Mouse (Mus musculus): ENCODE data around the gene B4galnt4. TPM values are rescaled to one million over a fixed set of nuclear protein-coding genes. Genes with fewer than 3 reads are reported as not detected.

B4galnt4 gene
- total and polyA plus RNA-seq, 2 experiments from 2014 or later = 41.8 to 124 TPM

DNA sequence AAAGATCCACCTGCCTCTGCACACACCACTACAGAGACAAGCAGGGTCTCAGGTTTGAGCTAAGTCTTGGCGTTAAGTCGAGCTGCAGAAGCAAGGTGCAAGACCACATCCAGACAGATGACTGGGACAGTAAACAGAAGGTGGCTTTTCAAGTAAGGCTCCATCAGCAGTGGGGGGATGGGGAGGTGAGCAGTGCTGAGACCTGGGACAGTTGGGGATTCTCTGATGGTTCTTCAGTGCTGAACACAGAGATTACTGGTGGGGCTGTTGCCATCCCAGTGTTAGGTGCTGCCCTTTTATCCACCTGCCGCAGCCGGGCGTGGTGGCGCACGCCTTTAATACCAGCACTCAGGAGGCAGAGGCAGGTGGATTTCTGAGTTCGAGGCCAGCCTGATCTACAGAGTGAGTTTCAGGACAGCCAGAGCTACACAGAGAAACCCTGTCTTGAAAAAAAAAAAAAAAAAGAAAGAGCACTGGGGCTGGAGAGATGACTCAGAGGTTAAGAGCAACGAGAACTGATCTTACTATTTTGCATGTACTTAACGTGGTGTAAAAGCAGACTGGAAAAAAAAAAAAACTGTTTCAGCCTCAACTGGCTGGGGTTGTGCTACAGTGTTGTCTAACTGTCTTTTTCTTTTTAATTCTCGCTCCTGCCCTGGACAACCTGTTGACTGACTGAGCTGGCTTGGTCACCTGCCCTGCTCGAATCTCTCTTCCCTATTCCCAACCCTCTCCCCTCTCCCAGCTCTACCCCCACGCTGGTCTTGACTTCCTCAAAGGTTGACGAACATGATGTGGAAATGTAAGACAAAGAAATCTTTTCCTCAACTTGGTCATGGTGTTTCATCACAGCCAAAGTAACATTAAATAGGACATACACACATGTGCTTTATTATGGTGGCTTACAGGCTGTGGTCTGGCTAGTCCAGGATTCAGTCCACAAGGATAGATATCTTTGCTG, 39.1 kb upstream of the B4galnt4 start:
- DNase-seq (ENCODE audit: low spot score) (no peak), ATAC-seq (no peak)
- WGBS = 88% methylated on average over 14 of the region's 14 CpGs
- no peak for TF ChIP-seq CTCF (IDR thresholded peaks at IDR 0.05; ENCODE audit: low read depth)
- no peak overlapping the region for H3K9ac ChIP-seq (replicated peaks; ENCODE audit: low read length)
- H3K4me1 ChIP-seq (ENCODE audit: insufficient read depth, low read length) = peaks cover 10% of the 10 kb centered on the region; the same call in 1 of the 2 replicates
- no peak overlapping the region for H3K27ac ChIP-seq
- no peaks in the 10 kb centered on the region for H3K36me3 ChIP-seq (ENCODE audit: insufficient read depth, low read length)
- H3K4me3 ChIP-seq (ENCODE audit: low read length) = no peak overlapping the region
- H3K27me3 ChIP-seq (ENCODE audit: insufficient read depth, low read length) = no peaks in the 10 kb centered on the region
- H3K4me2 ChIP-seq (ENCODE audit: low read depth, low read length) = no peak overlapping the region
- H3K9me3 ChIP-seq (ENCODE audit: low read length) = no peaks in the 10 kb centered on the region

- H3K36me3 ChIP-seq (ENCODE audit: insufficient read depth, low read length) = no peaks in the 10 kb centered on the region
- peaks cover 10% of the 10 kb centered on the region; the same call in 1 of the 2 replicates for H3K4me1 ChIP-seq (ENCODE audit: insufficient read depth, low read length)
- 14% methylated on average over 5 of the region's 6 CpGs for WGBS
- ATAC-seq (peak; percentile 74), DNase-seq (ENCODE audit: low spot score) (peak; percentile 56)
- no peaks in the 10 kb centered on the region for H3K27me3 ChIP-seq (ENCODE audit: insufficient read depth, low read length)
- H3K9me3 ChIP-seq (ENCODE audit: low read length) = no peaks in the 10 kb centered on the region
- H3K4me2 ChIP-seq (ENCODE audit: low read depth, low read length) = no peak overlapping the region
- no peak overlapping the region for H3K9ac ChIP-seq (replicated peaks; ENCODE audit: low read length)
- no peak for TF ChIP-seq CTCF (IDR thresholded peaks at IDR 0.05; ENCODE audit: low read depth)
- H3K27ac ChIP-seq = peak overlapping the region; percentile 72
- H3K4me3 ChIP-seq (ENCODE audit: low read length) = no peak overlapping the region
Observed at GRCm38 (mm10) chr7:141024865-141025838, 35.8 kb upstream of the B4galnt4 start.

- peak overlapping the region; percentile 64; the same call in 1 of the 2 replicates for H3K27ac ChIP-seq
- H3K9me3 ChIP-seq (ENCODE audit: low read length) = no peaks in the 10 kb centered on the region
- no peak overlapping the region for H3K9ac ChIP-seq (replicated peaks; ENCODE audit: low read length)
- DNase-seq (ENCODE audit: low spot score) = peak; percentile 29
- ATAC-seq = no peak
- no peaks in the 10 kb centered on the region for H3K27me3 ChIP-seq (ENCODE audit: insufficient read depth, low read length)
- TF ChIP-seq CTCF (IDR thresholded peaks at IDR 0.05; ENCODE audit: low read depth) = no peak
- H3K4me1 ChIP-seq (ENCODE audit: insufficient read depth, low read length) = peaks cover 10% of the 10 kb centered on the region; the same call in 1 of the 2 replicates
- WGBS = 21% methylated on average over 6 of the region's 6 CpGs
- no peak overlapping the region for H3K4me2 ChIP-seq (ENCODE audit: low read depth, low read length)
- H3K36me3 ChIP-seq (ENCODE audit: insufficient read depth, low read length) = no peaks in the 10 kb centered on the region
- H3K4me3 ChIP-seq (ENCODE audit: low read length) = no peak overlapping the region
Observed at GRCm38 (mm10) chr7:141026097-141026739, 34.7 kb upstream of the B4galnt4 start.

- no peak overlapping the region for H3K4me2 ChIP-seq (ENCODE audit: low read depth, low read length)
- peaks cover 10% of the 10 kb centered on the region; the same call in 1 of the 2 replicates for H3K4me1 ChIP-seq (ENCODE audit: insufficient read depth, low read length)
- WGBS = 40% methylated on average over 5 of the region's 5 CpGs
- ATAC-seq (no peak), DNase-seq (ENCODE audit: low spot score) (peak; percentile 4)
- no peaks in the 10 kb centered on the region for H3K36me3 ChIP-seq (ENCODE audit: insufficient read depth, low read length)
- no peak overlapping the region for H3K4me3 ChIP-seq (ENCODE audit: low read length)
- no peaks in the 10 kb centered on the region for H3K27me3 ChIP-seq (ENCODE audit: insufficient read depth, low read length)
- no peak overlapping the region for H3K9ac ChIP-seq (replicated peaks; ENCODE audit: low read length)
- TF ChIP-seq CTCF (IDR thresholded peaks at IDR 0.05; ENCODE audit: low read depth) = no peak
- peak overlapping the region; percentile 64 for H3K27ac ChIP-seq
- H3K9me3 ChIP-seq (ENCODE audit: low read length) = no peaks in the 10 kb centered on the region
Observed at GRCm38 (mm10) chr7:141026740-141027098, 34.2 kb upstream of the B4galnt4 start.

DNA sequence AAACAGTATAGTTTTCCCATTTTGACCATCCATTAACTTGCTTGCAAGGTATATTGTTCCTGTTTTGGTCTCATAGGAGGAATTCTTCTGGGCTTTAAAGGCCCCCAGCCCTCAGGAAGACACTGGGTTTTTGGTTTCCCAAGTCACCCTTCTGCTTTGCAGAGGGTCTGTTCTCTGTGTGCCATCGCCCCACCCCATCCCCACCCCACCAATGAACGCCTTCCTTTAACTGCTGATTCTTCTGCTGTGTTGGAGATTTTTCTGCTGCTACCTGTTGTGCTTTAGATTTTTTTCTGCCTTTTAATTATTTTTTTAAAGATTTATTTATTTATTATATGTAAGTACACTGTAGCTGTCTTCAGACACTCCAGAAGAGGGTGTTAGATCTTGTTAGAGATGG, 32.1 kb upstream of the B4galnt4 start, which contains the start of gene Gm17387:
Gene Gm17387, plus strand, starts transcription at position 301 of the 400 bp plus-strand sequence.
- no peaks in the 10 kb centered on the region for H3K27me3 ChIP-seq (ENCODE audit: insufficient read depth, low read length)
- H3K9ac ChIP-seq (replicated peaks; ENCODE audit: low read length) = no peak within 1 kb of the TSS
- TF ChIP-seq CTCF (IDR thresholded peaks at IDR 0.05; ENCODE audit: low read depth) = no peak
- peaks cover 10% of the 10 kb centered on the region; the same call in 1 of the 2 replicates for H3K4me1 ChIP-seq (ENCODE audit: insufficient read depth, low read length)
- no peak within 1 kb of the TSS for H3K4me2 ChIP-seq (ENCODE audit: low read depth, low read length)
- 93% methylated on average over 2 of the region's 2 CpGs for WGBS
- ATAC-seq = no peak
- no peaks in the 10 kb centered on the region for H3K9me3 ChIP-seq (ENCODE audit: low read length)
- H3K36me3 ChIP-seq (ENCODE audit: insufficient read depth, low read length) = no peaks in the 10 kb centered on the region
- DNase-seq (ENCODE audit: low spot score) = no peak
- H3K27ac ChIP-seq = no peak within 1 kb of the TSS
- no peak within 1 kb of the TSS for H3K4me3 ChIP-seq (ENCODE audit: low read length)

- H3K4me3 ChIP-seq (ENCODE audit: low read length) = no peak overlapping the region
- WGBS = 53% methylated on average over 3 of the region's 3 CpGs
Observed at GRCm38 (mm10) chr7:141030390-141030789, 30.5 kb upstream of the B4galnt4 start.

More at GRCm38 (mm10) chr7:141030390-141030789, 30.5 kb upstream of the B4galnt4 start:
- H3K9ac ChIP-seq (replicated peaks; ENCODE audit: low read length) = no peak overlapping the region
- H3K36me3 ChIP-seq (ENCODE audit: insufficient read depth, low read length) = no peaks in the 10 kb centered on the region
- ATAC-seq (no peak), DNase-seq (ENCODE audit: low spot score) (no peak)
- peaks cover 7% of the 10 kb centered on the region; the same call in 1 of the 2 replicates for H3K4me1 ChIP-seq (ENCODE audit: insufficient read depth, low read length)
- H3K9me3 ChIP-seq (ENCODE audit: low read length) = no peaks in the 10 kb centered on the region
- H3K27ac ChIP-seq = no peak overlapping the region
- no peak overlapping the region for H3K4me2 ChIP-seq (ENCODE audit: low read depth, low read length)
- no peak for TF ChIP-seq CTCF (IDR thresholded peaks at IDR 0.05; ENCODE audit: low read depth)
- no peaks in the 10 kb centered on the region for H3K27me3 ChIP-seq (ENCODE audit: insufficient read depth, low read length)
